Mouse (Mus musculus) erythroid progenitor cell, adult 5-6 weeks (primary cell): Measurements from ENCODE around the gene Gm4952. TPM values are rescaled to one million over a fixed set of nuclear protein-coding genes. Genes with fewer than 3 reads are reported as not detected.
"Not testable (repeated sequence)": the region's sequence is repeated elsewhere in the genome, so short reads cannot be mapped to it uniquely, and the experiment has no call there.

Experiments
- ATAC-seq: replicated peaks from 2 replicates; pipeline ENCODE4 v1.8.0; 2016; ENCODE audit warnings: moderate number of reproducible peaks, mild to moderate bottlenecking, moderate TSS enrichment, inconsistent platforms; ENCODE audit not compliant: poor library complexity, low FRiP score, severe bottlenecking
- total RNA-seq, 2 experiments: library from RNA; stranded (forward) in 1 of 2; stranded (reverse) in 1 of 2; fragments of 150-400 nt in 1 of 2; fragments of 186-747, 209-891 nt in 1 of 2; gene quantifications; 2 replicates each; pipeline versions ENCODE4 v1.2.3 to v1.2.4; 2015 to 2017; ENCODE audit warnings: low replicate concordance in 2 of 2

Gm4952 gene
- total RNA-seq, 2 experiments from 2014 or later: not detected

DNA sequence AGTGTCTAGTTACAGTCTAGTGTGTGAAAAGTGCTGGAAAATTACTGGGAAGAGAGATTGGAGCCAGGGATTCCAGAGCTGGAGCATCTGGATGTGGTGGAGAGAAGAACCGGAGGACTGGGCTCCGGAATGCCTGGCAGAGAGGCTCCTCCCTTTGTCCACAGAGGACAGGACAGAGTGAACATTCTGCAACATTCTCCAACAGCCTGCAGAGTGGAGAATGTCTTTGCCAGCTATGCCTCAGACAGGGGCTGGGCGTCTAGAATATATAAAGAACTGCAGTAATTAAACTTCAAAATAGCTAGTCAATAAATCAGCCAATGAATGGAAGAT lies 2.7 kb upstream of the Gm4952 start:
- no peak for ATAC-seq

DNA sequence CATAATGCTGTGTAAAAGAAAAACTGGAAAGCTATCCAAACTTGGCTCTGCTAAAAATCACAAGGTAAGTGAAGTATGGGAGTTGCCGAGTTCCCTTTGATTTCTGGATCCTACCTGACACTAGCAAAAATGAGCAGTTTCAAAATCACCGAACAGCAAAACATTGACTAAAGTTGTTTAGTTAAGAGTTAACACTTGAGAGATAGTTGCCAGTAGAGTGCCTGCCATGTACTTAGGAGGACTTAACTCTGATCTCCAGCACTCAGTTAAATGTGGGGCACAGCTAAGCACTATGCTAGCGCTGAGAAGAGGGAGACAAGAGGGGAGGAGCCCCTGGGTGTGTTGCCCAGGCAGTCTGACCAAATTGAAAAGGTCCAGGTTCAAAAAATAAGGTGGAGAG lies 1.1 kb upstream of the Gm4952 start:
- ATAC-seq: no peak

DNA sequence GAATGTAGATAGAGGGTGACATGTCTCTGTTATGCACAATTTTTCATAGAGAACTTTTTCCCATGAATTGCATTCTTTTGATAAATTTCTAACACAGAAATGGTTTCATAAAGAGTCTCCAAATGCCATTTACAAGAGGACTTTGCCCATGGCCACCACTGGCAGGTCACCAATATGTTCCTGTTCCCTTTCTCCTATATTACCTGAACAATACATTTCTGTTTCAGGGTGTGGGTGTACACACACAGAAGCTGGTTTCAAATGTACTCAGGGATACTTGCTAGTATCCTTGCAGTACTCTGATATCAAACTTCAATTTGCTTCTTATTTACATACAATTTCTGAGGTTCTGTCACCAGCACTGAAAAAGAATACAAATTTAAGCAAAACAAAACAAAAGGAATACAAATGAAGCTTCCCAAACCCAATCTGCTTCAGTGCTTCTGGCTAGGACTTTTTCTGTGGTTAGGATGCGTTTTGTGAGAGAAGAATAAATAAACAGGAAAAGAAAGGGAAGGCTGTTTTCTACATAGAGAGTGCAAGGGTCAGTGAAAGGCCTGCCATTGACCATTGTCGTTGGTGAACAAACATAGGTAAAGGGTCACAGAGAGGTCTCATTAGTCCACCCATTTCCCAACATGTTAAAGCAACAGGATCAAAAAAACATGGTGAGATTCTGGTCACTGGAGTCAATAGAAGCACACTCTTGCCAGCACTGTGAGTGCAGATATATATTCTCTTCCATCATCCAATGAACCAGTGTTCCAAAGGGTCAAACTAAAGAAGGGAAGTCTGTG lies 1.1 kb downstream of the Gm4952 start:
- ATAC-seq: no peak

DNA sequence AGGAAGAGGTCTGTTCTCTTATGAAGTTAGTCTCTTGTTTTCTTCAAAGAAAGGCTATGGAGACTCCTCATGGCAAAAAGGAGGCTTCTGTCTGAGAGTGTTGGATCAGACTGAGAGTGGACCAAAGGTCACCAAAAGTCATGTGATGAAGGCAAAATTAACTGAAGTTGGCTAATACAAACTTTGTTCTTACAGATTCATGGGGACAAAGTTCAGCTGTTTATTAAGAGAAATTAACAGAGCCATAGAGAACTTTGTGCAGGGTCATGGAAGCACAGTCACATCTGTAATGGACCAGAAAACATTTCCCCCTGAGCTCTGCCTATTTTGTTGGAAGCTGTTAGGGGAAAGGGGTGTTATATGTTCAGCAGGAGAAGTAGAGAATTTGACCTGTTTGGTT lies 8.6 kb downstream of the Gm4952 start:
- ATAC-seq: no peak

DNA sequence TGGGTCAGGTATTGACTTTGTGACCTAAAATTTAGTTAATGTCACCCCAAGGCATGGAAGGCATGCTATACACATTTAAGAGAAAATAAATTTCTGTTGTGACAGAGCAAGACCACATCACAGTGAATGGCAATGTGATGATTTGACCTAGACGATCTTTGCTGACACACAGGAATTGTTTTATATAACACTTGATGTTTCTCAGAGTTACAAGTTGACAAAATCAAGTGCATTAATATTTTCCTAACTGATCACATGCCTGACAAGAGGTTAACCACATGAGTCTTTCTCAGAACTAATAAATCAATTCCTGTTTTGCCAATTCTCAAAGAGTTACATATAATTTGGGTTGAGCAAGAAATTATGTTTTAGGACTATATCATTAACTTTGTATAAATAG lies 13.9 kb downstream of the Gm4952 start:
- ATAC-seq: no peak

DNA sequence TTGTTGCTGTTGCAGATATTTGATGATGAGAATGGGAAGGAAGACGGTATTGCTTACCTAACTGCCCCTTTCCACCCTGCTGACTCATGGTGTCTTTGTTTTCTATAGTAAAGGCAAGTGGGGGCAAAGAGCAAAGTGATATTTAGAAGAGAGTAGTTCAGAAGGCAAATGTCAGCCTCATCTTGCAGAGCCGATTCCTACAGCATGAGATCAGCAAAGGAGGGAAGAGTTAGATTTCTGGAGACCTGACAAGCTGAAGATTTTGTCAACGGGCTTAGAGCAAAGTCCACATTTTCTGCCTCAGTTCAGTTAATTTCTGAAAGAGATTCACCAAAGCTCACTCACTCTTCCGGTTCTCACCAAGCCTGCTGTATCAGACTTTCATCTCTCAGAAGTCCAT lies 33.4 kb downstream of the Gm4952 start, which contains the start of gene Glyat:
Glyat (plus strand) TSS at position 133 of the 400 bp plus-strand sequence.
- ATAC-seq: no peak

DNA sequence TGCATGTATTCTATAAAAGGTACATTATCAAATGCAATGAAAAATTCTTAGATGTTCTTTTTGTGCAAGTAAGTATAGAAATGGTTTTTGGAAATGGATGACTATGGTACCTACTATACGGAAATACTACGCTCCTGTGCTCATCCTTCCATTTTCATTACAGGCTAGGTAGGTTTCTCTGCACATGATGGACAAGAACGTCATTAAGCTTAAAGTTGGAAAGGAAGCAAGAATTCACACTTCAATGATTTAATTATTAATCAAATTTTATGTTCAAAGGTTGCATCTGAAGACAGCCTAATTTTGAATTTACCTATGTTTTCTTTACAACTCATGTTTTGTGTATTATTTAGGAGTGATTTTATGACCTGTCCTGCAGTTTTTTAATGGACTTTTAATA lies 34.5 kb downstream of the Gm4952 start:
- no peak for ATAC-seq

DNA sequence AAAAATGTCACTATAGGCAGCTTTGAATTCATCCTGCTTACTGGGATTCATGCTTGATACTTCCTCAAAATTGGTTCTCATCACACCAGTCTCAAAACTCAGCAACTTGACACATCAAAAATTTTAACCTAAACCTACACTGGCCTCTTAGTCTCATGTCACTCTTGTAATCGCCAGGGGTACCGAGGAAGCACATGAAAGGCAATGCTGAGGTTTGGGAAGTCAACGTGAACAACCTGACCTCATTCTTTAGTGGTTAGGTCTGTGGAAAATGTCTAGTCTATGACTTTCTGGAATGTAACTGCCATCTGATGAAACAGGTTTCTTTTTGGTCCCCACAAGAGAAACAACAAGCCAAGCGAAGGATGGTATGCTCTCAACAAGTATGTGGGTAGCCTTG lies 35.2 kb downstream of the Gm4952 start:
- no peak for ATAC-seq

DNA sequence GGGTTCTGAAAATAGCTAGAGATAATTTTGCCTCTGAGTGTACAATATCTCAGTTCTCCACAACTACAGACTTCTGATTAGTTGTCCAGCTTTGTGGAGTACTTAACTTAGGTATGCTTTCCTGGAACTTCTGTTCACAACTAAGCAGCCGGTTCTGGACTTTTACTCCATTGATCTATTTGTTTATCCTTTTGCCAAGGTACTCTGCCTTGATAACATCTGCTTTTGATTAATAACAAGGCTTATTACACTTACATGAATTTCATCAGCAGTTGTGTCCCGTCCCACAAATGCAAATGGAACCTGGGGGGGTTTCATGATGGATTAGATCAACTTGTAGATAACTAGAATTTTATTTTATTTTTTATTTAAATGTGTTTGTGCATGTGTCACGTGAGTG lies 37.1 kb downstream of the Gm4952 start:
- no peak for ATAC-seq

DNA sequence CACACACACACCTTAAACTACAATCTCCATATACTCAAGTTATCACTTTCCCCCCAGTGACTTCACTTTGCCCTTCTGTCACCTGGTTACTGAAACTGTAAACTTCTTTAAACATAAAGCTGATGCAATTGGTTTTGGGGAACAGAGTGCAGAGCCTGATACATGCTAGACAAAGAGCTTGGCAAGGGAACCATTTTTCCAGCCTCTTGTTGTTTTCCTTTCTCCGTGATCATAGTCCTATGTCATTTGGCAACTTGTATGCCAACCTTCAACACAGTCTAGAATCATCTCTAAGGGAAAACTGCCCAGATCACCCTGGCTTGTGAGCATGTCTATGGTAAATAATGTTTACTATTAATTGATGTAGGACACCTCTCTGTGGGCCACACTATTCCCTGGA lies 38.3 kb downstream of the Gm4952 start:
- ATAC-seq: no peak

DNA sequence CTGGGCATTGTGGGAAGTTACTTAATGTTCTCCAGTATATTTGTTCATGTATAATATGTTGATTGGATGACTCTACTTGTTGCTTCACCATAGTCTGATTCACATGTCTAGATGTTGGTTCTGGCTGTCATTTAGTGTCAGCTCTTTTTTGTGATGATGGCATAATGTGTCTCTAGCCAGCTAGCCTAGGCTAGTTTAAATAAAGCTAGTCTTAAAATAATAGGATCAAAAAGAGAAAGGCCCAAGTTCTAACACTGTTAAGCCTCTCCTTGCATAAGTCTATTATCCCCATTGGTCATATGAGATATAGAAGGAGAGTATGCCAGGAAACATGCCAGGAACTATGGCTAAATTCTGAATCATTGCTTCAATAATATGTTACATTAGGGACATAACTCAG lies 49.7 kb downstream of the Gm4952 start:
- no peak for ATAC-seq

DNA sequence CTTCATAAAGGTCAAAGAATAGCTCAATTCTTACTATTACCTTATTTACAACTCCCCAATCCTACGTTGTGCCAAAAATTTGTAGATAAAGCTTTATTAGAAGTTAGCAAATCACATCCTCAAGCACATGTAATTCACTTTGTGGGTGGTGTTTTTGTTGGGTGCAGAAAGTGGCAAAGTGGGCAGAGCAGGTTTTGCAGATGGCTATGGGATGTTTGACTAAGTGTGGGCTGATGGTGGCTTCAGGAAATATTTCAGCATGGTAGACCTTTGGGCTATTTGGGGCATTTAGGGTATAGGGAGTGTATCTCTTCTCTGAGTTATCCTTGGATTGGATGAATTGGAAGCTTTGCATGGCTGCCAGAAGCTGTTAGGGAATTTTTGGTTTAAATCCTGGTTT lies 66.4 kb downstream of the Gm4952 start:
- ATAC-seq: no peak

DNA sequence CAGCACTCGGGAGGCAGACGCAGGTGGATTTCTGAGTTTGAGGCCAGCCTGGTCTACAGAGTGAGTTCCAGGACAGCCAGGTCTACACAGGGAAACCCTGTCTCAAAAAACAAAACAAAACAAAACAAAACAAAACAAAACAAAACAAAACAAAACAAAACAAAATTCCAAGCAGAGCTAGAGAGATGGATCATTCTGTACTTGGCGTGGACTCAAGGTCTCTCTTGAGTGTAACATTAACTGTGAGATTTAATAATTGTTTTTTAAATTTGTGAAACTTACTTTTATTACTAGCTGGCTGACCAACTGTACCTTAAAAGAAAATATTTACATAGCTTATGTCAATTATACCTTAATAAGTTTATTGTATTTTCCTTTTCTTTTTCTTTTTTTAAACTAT lies 68.8 kb downstream of the Gm4952 start:
- ATAC-seq: not testable (repeated sequence)

DNA sequence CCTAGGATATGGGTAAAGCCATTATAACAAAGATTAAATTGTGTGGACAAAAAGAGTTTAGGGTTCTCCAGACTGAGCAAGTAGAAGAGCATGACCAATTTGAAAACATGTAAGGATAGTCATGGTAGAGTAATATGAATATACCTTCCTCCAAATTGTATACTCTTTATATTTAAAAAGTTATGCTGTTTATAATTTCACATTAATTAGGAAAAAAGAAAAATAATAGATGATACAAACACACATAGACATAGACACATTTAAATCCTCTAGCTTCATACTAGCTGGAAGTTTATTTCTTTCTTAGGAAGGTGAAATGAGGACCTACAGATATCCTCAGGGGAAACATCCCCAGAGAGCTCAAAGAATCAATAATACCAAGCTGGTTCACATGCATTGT lies 70.4 kb downstream of the Gm4952 start, which contains the start of gene Olfr1442:
Olfr1442 (plus strand) TSS at position 301 of the 400 bp plus-strand sequence.
- no peak for ATAC-seq

DNA sequence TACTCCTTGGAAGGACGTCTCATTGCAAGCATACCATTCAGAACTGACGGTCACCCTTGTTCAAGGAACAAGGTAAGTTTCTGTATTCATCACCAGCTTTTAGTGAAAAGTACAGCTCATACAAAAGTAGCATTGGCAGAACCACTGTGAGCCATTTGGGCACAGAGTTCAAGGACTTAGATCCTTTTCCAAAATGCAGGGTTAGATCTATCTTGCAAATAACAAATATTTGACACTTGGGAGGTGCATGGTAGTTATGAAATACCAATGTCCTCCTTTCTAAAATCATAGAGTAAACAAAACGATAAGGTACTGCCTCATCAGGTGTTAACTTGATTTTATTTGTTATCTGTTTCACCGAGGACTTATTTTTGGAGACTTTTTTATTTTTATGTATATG lies 71.3 kb downstream of the Gm4952 start:
- no peak for ATAC-seq

DNA sequence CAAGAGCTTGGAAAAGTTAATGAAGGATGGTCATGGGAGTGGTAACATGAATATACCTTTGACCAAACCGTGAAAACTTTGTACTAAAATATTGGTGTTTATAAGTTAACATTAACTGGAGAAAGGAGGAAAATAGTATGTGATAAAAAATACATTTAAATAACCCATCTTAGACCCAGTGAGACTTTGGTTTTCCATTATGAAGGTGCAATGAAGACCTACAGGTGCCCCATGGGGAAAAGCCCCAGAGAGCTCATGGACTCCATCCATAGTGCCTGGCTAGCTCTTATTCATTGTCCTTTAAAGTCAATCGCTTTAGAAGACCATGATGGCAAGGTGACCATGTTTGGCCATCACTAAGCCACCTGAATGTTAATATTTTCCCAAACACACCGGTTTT lies 78.0 kb downstream of the Gm4952 start, which contains the start of gene Olfr1443:
Olfr1443 (plus strand) TSS at position 301 of the 400 bp plus-strand sequence.
- no peak for ATAC-seq

Other genes with a start within 250 kb of the Gm4952 start
- not detected in 2 replicates for gene Olfr1440, start 212.7 kb upstream of the Gm4952 start, total RNA-seq (2015; ENCODE audit: low replicate concordance)
- gene Olfr1440, start 212.7 kb upstream of the Gm4952 start, total RNA-seq (2017; ENCODE audit: low replicate concordance): not detected in 2 replicates
- gene Olfr1441, start 182.5 kb upstream of the Gm4952 start, total RNA-seq (2015; ENCODE audit: low replicate concordance): not detected in 2 replicates
- gene Olfr1441, start 182.5 kb upstream of the Gm4952 start, total RNA-seq (2017; ENCODE audit: low replicate concordance): not detected in 2 replicates
- not detected in 2 replicates for gene Pfpl, start 172.1 kb upstream of the Gm4952 start, total RNA-seq (2015; ENCODE audit: low replicate concordance)
- not detected in 2 replicates for gene Pfpl, start 172.1 kb upstream of the Gm4952 start, total RNA-seq (2017; ENCODE audit: low replicate concordance)
- gene Mpeg1, start 139.2 kb upstream of the Gm4952 start, total RNA-seq (2015; ENCODE audit: low replicate concordance): 61.6 and 71.0 TPM in 2 replicates
- gene Mpeg1, start 139.2 kb upstream of the Gm4952 start, total RNA-seq (2017; ENCODE audit: low replicate concordance): 23.0 and 36.1 TPM in 2 replicates
- gene Dtx4, start 98.5 kb upstream of the Gm4952 start, total RNA-seq (2015; ENCODE audit: low replicate concordance): 5.8 and 7.1 TPM in 2 replicates
- gene Dtx4, start 98.5 kb upstream of the Gm4952 start, total RNA-seq (2017; ENCODE audit: low replicate concordance): 1.2 and 2.6 TPM in 2 replicates
- 154 and 179 TPM in 2 replicates for gene Fam111a, start 54.2 kb upstream of the Gm4952 start, total RNA-seq (2015; ENCODE audit: low replicate concordance)
- 182 and 186 TPM in 2 replicates for gene Fam111a, start 54.2 kb upstream of the Gm4952 start, total RNA-seq (2017; ENCODE audit: low replicate concordance)
- gene Glyat, start 33.3 kb downstream of the Gm4952 start, total RNA-seq (2015; ENCODE audit: low replicate concordance): not detected in 2 replicates
- gene Glyat, start 33.3 kb downstream of the Gm4952 start, total RNA-seq (2017; ENCODE audit: low replicate concordance): 5.3 TPM in 1 of 2 replicates, not detected in the other
- not detected in 2 replicates for gene Olfr1442, start 70.5 kb downstream of the Gm4952 start, total RNA-seq (2015; ENCODE audit: low replicate concordance)
- 0.23 TPM in 1 of 2 replicates, not detected in the other for gene Olfr1442, start 70.5 kb downstream of the Gm4952 start, total RNA-seq (2017; ENCODE audit: low replicate concordance)
- not detected in 2 replicates for gene Olfr1443, start 78.1 kb downstream of the Gm4952 start, total RNA-seq (2015; ENCODE audit: low replicate concordance)
- gene Olfr1443, start 78.1 kb downstream of the Gm4952 start, total RNA-seq (2017; ENCODE audit: low replicate concordance): not detected in 2 replicates
- not detected in 2 replicates for gene Keg1, start 95.8 kb downstream of the Gm4952 start, total RNA-seq (2015; ENCODE audit: low replicate concordance)
- not detected in 2 replicates for gene Keg1, start 95.8 kb downstream of the Gm4952 start, total RNA-seq (2017; ENCODE audit: low replicate concordance)
- gene Cntf, start 165.7 kb downstream of the Gm4952 start, total RNA-seq (2015; ENCODE audit: low replicate concordance): 6.7 and 20.2 TPM in 2 replicates
- 3.6 and 5.0 TPM in 2 replicates for gene Cntf, start 165.7 kb downstream of the Gm4952 start, total RNA-seq (2017; ENCODE audit: low replicate concordance)
- 101 and 140 TPM in 2 replicates for gene Zfp91, start 196.2 kb downstream of the Gm4952 start, total RNA-seq (2015; ENCODE audit: low replicate concordance)
- gene Zfp91, start 196.2 kb downstream of the Gm4952 start, total RNA-seq (2017; ENCODE audit: low replicate concordance): 140 and 154 TPM in 2 replicates
- gene Lpxn, start 196.2 kb downstream of the Gm4952 start, total RNA-seq (2015; ENCODE audit: low replicate concordance): 0.84 and 2.9 TPM in 2 replicates
- gene Lpxn, start 196.2 kb downstream of the Gm4952 start, total RNA-seq (2017; ENCODE audit: low replicate concordance): 1.3 and 3.2 TPM in 2 replicates
- gene Gm5244, start 246.7 kb downstream of the Gm4952 start, total RNA-seq (2015; ENCODE audit: low replicate concordance): not detected in 2 replicates
- gene Gm5244, start 246.7 kb downstream of the Gm4952 start, total RNA-seq (2017; ENCODE audit: low replicate concordance): not detected in 2 replicates